Mouse (Mus musculus) kidney, adult 2 months (tissue): ENCODE data around the gene Atp7b.

Source experiments
- CTCF ChIP-seq: fragments of 200-500 bp; conservative IDR thresholded peaks from 2 replicates; pipeline ENCODE4 v1.5.1; 2011; ENCODE audit warnings: low read depth, mild to moderate bottlenecking, control low read depth, low read length, moderate library complexity, mixed read lengths; ENCODE audit not compliant: insufficient read depth, insufficient read length
- POLR2A ChIP-seq: fragments of 200-500 bp; IDR thresholded peaks from one replicate; pipeline ENCODE4 v1.6.1; 2011; ENCODE audit warnings: low read depth, low read length, control low read depth

GRCm38 (mm10) chr8:22025241-22025640 lies 34.9 kb downstream of the Atp7b start:
- TF ChIP-seq CTCF: no peak
- no peak for TF ChIP-seq POLR2A
